Mouse (Mus musculus): ENCODE data around the gene Fhit.

- TF ChIP-seq GATA1 (IDR thresholded peaks at IDR 0.05; ENCODE audit: borderline replicate concordance, low read length) (no peak), FLI1 (IDR thresholded peaks at IDR 0.05; ENCODE audit: low read length) (no peak)
These were observed 1158.0 kb downstream of the Fhit start for GRCm38 (mm10) chr14:10003847-10004246.

Measured in megakaryocyte, embryonic 14.5 days (primary cell).